Mouse (Mus musculus) bone marrow macrophage, adult 2 months (primary cell): Measurements from ENCODE around the gene Rptor. TPM values are rescaled to one million over a fixed set of nuclear protein-coding genes. Genes with fewer than 3 reads are reported as not detected.

Experiments
- H3K27ac ChIP-seq: 2 replicates; pipeline ENCODE4 v1.5.1; 2012; ENCODE audit warnings: low read depth, low read length; ENCODE audit not compliant: insufficient read depth
- H3K4me1 ChIP-seq: 2 replicates; pipeline ENCODE4 v1.6.1; 2012; ENCODE audit warnings: low read length; ENCODE audit not compliant: control insufficient read depth, insufficient read depth
- H3K4me3 ChIP-seq: 2 replicates; pipeline ENCODE4 v1.5.1; 2012; ENCODE audit warnings: mild to moderate bottlenecking, low read length, moderate library complexity; ENCODE audit not compliant: insufficient read depth
- CTCF ChIP-seq: IDR thresholded peaks from 2 replicates; pipeline ENCODE4 v1.5.1; 2012; ENCODE audit warnings: low read depth, mild to moderate bottlenecking, low read length, moderate library complexity
- POLR2A ChIP-seq: IDR thresholded peaks from 2 replicates; pipeline ENCODE4 v1.6.1; 2012; ENCODE audit warnings: mild to moderate bottlenecking, low read depth, low read length, borderline replicate concordance
- polyA plus RNA-seq: library from polyadenylated mRNA; stranded (reverse); fragments of >200 nt; gene quantifications from 2 replicates; pipeline ENCODE4 v1.2.4, GENCODE M21; 2012; ENCODE audit not compliant: missing spikeins, insufficient read depth, insufficient read length

Rptor gene
- polyA plus RNA-seq, 1 experiment = 23.8 TPM

DNA sequence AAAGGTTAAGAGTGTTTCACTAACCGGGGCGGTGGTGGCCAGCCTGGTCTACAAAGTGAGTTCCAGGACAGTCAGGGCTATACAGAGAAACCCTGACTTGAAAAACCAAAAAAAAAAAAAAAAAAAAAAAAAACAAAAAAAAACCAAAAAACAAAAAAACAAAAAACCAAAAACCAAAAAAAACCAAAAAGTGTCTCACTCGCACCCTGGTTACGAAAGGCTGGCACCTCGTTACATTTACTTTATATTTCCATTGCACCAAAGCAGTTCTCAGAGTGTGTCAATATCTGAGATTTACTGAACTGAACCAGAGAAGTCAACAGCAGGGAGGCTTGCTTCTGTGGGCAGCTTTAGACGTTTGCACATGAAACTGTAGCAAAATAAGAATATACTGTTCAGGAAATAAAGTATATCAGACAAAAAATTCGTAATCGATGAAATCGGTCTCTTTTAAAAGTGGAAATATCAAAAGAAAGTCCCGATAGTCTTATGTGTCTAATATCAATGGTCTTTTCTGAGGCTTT, 466 bp upstream of the Rptor start:
- TF ChIP-seq POLR2A = no peak
- TF ChIP-seq CTCF = no peak
- H3K4me3 ChIP-seq = no peak overlapping the region
- H3K4me1 ChIP-seq = peaks cover 8% of the 10 kb centered on the region
- no peak overlapping the region for H3K27ac ChIP-seq

DNA sequence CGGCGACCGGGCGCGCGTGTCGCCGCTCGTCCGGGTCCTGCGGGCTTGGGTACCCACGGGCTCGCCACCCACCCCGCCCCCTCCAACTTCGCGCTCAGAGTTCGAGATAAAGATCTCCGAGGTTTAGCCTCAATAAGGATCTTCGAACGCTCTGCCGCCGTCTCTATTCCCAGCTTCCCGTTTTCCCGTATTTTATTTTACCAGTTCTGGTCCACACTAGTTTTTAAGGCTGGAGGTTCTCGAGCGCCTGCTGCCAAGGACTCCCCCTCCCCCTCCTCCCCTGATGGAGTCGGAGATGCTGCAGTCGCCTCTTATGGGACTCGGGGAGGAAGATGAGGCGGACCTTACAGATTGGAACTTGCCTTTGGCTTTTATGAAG, 811 bp downstream of the Rptor start:
- Histone ChIP-seq H3K4me3 (peak overlapping the region; percentile 97), H3K27ac (peak overlapping the region; percentile 62; the same call in 1 of the 2 replicates), H3K4me1 (peaks cover 8% of the 10 kb centered on the region)
- no peak for TF ChIP-seq CTCF

DNA sequence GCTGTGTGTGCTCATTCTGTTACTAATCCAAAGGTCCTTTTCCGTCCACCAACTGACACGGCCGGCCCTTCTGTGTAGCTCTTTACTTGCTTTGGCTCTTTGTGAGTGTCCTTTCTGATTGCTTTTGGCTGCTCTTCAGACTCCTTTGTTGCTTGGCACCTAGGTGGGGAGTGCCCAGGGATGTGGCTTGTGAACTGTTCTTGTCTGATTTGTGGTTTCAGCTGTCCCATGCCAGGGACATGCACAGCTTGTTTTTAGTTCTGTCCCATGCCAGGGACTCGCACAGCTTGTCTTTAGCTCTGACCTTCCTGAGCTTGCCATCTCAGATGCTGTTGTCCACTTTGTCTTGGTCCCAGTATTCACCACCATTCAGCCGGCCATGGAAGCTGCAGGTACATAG, 4.8 kb downstream of the Rptor start:
- no peak for TF ChIP-seq POLR2A
- H3K4me3 ChIP-seq = no peak overlapping the region
- H3K4me1 ChIP-seq = peaks cover 10% of the 10 kb centered on the region
- H3K27ac ChIP-seq = no peak overlapping the region

DNA sequence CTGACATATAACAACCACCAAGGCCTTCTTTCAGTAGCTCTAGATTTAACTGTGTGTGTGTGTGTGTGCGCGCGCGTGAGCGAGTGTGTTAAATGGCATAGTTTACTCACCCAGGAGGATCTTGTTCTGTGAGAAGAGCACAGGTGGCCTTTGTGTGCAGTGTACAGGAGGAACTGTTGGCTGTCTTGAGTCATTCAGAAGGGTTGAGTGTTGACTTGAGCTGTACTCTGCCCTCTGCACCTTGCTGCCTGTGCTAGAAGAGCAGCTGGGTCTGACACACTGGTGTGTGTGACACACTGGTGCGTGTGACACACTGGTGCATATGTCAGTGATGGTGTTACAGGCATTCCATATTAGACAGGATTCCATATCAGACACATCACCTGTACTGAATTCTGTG, 8.8 kb downstream of the Rptor start:
- TF ChIP-seq POLR2A (no peak), CTCF (no peak)
- no peak overlapping the region for H3K27ac ChIP-seq
- peaks cover 20% of the 10 kb centered on the region for H3K4me1 ChIP-seq
- no peak overlapping the region for H3K4me3 ChIP-seq

DNA sequence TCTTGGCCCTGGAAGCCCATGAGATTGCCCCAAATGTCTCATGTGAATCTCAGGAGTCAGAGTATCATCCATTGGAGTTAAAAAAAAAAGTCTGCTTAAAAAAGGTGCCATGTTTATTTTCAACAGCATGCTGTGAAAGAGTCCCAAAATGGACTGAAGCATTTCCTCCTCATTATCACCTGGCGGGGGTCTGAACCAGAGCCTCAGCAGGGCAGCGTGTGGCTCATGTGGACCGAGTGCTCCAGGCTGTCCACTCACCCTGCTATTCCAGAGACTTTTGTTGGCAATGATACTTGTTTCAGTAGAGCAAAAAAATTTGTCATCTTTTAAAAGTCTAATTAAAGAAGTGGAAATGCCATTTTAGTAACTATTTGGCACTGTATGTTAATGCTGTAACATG, 9.5 kb downstream of the Rptor start:
- no peak overlapping the region for H3K4me3 ChIP-seq
- no peak overlapping the region for H3K27ac ChIP-seq
- peaks cover 20% of the 10 kb centered on the region for H3K4me1 ChIP-seq
- TF ChIP-seq CTCF (no peak), POLR2A (no peak)

DNA sequence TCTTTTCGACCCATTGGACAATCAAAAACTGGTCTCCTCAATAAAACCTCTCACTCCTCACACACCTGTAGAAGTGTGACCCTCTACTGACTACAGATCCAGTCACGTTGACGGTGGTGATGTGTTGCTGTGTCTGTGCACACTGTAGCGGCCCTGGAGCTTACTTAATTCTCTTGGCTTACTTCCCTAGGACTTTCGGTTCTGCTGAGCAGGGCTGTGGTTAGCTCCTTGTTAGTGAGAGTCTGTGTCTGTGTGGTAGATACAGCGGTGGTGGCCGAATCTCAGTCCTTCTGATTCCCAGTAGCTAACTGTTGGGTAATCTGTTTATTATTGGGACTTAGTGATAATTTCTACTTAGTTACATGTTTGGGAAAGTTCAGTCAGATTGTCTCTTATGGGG, 12.4 kb downstream of the Rptor start:
- Histone ChIP-seq H3K27ac (no peak overlapping the region), H3K4me3 (no peak overlapping the region; the same call in 1 of the 2 replicates), H3K4me1 (peaks cover 28% of the 10 kb centered on the region)
- TF ChIP-seq CTCF (no peak), POLR2A (no peak)

DNA sequence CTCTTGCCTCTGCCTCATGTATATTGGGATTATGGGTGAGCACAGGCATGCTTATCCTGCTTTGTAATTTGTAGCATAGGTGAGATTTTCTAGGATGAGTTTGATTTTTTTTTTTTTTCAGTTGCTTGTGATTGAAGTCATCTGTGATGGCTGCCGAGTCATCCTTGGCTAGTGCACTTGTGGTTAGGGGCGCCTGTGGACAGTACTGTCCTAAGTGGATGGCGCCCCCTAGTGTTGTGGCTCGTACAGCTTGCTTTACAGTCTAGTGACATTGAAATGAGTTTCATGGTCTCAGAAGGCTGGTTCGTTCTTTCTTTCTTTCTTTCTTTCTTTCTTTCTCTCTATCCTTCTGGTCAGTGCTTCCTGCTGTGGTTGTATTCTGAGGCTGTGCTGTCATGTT, 16.1 kb downstream of the Rptor start:
- no peak overlapping the region for H3K4me3 ChIP-seq
- H3K4me1 ChIP-seq = peaks cover 42% of the 10 kb centered on the region
- TF ChIP-seq POLR2A = no peak
- TF ChIP-seq CTCF = peak; percentile 77
- H3K27ac ChIP-seq = no peak overlapping the region

DNA sequence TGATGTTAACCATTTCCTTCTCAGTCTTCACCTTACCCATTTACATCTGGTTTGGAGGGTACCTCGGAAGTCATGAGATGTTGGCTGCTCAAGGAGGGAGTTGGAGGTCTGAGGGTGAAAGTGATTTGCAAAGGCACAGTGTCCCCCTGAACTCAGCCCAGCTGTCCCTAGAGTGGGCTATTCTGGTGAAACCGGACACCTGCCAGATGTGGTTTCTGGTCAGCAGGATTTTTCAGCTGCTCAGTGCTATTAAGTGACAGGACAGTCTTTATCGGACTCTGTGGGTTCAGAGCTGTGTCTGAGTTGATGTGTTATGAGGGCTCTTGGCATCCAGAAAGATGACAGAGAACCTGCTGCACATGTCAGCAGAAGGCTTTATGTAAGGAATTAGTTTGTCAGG, 18.6 kb downstream of the Rptor start:
- TF ChIP-seq CTCF = no peak
- no peak for TF ChIP-seq POLR2A
- Histone ChIP-seq H3K4me3 (no peak overlapping the region), H3K4me1 (peaks cover 34% of the 10 kb centered on the region), H3K27ac (no peak overlapping the region)

DNA sequence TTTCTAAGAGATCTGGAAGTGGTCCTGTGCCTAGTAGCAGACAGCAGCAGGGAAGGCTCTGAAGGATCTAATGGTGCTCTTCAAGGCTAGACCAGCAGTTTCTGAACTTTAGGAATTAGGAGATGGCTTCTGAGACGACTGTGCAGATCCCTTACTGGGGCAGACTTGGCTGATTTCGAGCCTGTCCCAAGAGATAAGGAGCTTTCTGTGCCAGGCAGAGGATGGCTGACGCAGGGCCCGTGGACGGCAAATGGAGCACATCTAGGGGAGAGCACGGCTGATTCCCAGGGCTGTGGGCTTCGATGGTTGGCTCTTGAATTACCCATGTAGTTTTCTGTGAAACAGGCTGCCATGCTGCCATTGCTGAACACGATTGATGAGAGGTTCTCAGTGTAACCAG, 21.1 kb downstream of the Rptor start:
- Histone ChIP-seq H3K4me1 (peaks cover 43% of the 10 kb centered on the region), H3K27ac (no peak overlapping the region), H3K4me3 (no peak overlapping the region)
- TF ChIP-seq POLR2A = no peak

DNA sequence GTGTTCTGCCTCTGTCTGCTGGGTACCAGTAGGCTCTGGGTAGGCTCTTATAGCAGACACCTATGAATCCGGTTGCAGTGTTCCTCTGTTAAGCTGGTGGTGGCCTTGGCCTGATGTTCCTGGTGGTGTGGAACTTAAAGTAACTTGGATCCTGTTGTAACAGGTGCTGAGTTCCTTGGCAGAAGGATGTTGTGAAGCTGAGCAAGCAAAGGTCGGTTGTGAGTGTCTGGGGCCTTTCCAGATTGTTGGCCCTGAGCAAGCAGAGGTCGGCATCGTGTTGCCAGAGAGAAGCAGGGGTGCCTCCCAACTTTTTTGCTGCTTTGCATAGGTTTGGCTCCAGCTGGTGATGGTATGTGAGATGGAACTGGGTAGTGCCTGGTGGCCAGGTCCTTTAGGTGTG, 21.7 kb downstream of the Rptor start:
- TF ChIP-seq POLR2A = no peak
- H3K4me3 ChIP-seq = no peak overlapping the region
- H3K4me1 ChIP-seq = peaks cover 41% of the 10 kb centered on the region

DNA sequence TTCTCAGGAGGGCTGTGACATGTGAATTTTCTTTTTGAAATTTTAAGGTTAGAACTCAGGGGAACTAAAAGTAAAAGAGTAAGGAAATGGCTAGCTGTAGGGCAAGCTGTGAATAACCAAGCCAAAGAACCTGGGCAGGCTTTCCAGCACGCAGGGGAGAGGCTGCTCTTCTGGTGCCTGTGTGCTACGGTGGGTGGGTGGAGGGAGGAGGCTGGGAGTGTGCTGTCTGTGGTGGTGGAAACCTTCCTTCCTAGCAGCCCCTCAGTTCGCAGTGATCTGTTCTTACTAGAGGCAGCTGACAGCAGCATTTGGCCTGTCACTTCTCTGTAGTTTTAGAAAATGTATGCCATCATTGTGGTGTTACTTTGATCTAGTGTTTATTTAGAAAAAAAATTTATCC, 22.2 kb downstream of the Rptor start:
- H3K4me1 ChIP-seq = peaks cover 38% of the 10 kb centered on the region
- H3K27ac ChIP-seq = no peak overlapping the region
- no peak overlapping the region for H3K4me3 ChIP-seq
- no peak for TF ChIP-seq CTCF
- no peak for TF ChIP-seq POLR2A

More for the DNA sequence above, 21.7 kb downstream of the Rptor start:
- no peak overlapping the region for H3K27ac ChIP-seq
